Mouse (Mus musculus) spleen, adult 2 months (tissue): ENCODE measurements at regions not wholly inside any gene's neighbourhood (a gene's known extent, or its start where the extent isn't known, plus 50 kb on each side); places are given as distances from the start of the nearest gene placed in this dataset.

Source experiments
- CTCF ChIP-seq: fragments of 200-500 bp; IDR thresholded peaks from 2 replicates; pipeline ENCODE4 v1.5.1; 2011; ENCODE audit warnings: mild to moderate bottlenecking, inconsistent platforms; ENCODE audit not compliant: insufficient read depth, insufficient read length, insufficient replicate concordance; ENCODE audit errors: extremely low read depth
- POLR2A ChIP-seq: fragments of 200-500 bp; IDR thresholded peaks from 2 replicates; pipeline ENCODE4 v1.6.1; 2011; ENCODE audit warnings: low read depth, low read length, inconsistent platforms

GRCm38 (mm10) chr14:74047695-74048280, 386.8 kb downstream of the Gm21750 start:
- no peak for TF ChIP-seq CTCF
- no peak for TF ChIP-seq POLR2A
